Mouse (Mus musculus) brain, embryonic 14.5 days (tissue): ENCODE results near the gene Nxf1.

Source experiments
- CTCF ChIP-seq: fragments of 200-500 bp; IDR thresholded peaks from 2 replicates; pipeline ENCODE4 v1.5.1; 2012; ENCODE audit warnings: inconsistent platforms, mild to moderate bottlenecking, moderate library complexity, borderline replicate concordance; ENCODE audit not compliant: insufficient read depth, insufficient read length; ENCODE audit errors: extremely low read depth
- POLR2A ChIP-seq: fragments of 200-500 bp; IDR thresholded peaks from 2 replicates; pipeline ENCODE4 v1.6.1; 2012; ENCODE audit warnings: mild to moderate bottlenecking, inconsistent platforms, borderline replicate concordance; ENCODE audit not compliant: poor library complexity, insufficient read depth, insufficient read length, severe bottlenecking; ENCODE audit errors: extremely low read depth

DNA sequence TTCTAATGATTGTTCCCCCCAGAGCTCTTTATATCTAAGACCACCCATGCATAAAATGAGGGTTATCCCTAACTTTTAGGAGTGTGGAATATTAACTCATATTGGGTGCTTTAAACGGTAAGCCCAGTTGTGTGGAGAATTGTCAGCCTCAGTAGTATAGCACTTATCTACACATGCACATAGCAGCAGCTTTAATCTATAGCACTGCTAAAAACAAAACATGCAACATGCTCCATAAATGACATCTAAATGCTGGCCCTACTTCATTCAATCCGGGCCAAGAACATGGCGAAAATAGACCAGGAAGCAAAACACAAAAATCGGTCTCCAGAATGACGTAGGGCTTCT lies 34.3 kb upstream of the Nxf1 start:
- TF ChIP-seq POLR2A (no peak), CTCF (no peak)
